35 mouse cellular contexts compared by ENCODE assay signal in the genomic region with DNA sequence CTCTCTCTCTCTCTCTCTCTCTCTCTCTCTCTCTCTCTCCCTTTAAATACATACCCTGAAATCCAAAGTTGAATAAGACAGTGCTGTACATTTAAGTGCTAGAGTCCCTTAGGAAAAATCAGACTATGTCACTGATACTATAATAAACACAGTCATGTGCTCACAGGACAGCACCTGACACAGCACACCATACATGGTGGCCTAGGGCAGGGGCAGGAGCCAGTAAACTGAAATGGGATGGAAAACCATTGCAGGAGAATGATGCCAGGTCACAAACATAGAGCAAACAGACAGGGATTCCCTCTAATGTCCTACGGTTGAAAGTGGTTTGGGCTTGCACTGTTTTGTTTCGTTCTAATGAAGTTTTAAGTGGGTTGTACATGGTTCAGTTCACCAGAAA.
"Had no signal": no experiment of that assay in that cellular context is flagged by ENCODE, and none has a peak within 500 bp of the region (broad histone marks: within the 10 kb centered on the region; RNA-seq: fewer than 3 reads in every experiment).

No protein-coding gene starts in this region.

- H3K27me3 ChIP-seq: heart, embryonic 13.5 days; heart, embryonic 15.5 days; hindbrain, embryonic 12.5 days; hindbrain, embryonic 15.5 days; intestine, embryonic 15.5 days; kidney, embryonic 15.5 days had no signal

- DNase-seq: heart, postnatal 10 days; heart, postnatal 14 days; heart, postnatal 36 days; heart, postnatal 4 days; kidney, adult 11 months; kidney, adult 18-20 months; kidney, adult 2 months; kidney, adult 8-10 months; kidney, adult 9 months; kidney, postnatal 10 days; kidney, postnatal 14 days; kidney, postnatal 25 days; kidney, postnatal 36 days; kidney, postnatal 4 days; layer of hippocampus, adult 9-11 months; layer of hippocampus, postnatal 36 days had no signal

- H3K27ac ChIP-seq: heart, embryonic 10.5 days; heart, embryonic 13.5 days; heart, embryonic 15.5 days; hindbrain, embryonic 10.5 days; hindbrain, embryonic 12.5 days; hindbrain, embryonic 13.5 days; hindbrain, embryonic 14.5 days; hindbrain, embryonic 15.5 days; hindbrain, postnatal 0 days; intestine, embryonic 15.5 days; kidney, embryonic 15.5 days; kidney, postnatal 0 days; layer of hippocampus, adult 2 months; left cerebral cortex, adult 2 months had no signal

- H3K4me3 ChIP-seq: heart, embryonic 10.5 days; heart, embryonic 13.5 days; heart, embryonic 15.5 days; hindbrain, embryonic 10.5 days; hindbrain, embryonic 12.5 days; hindbrain, embryonic 13.5 days; hindbrain, embryonic 15.5 days; intestine, embryonic 15.5 days; kidney, embryonic 15.5 days; layer of hippocampus, adult 2 months; left cerebral cortex, adult 2 months had no signal

- H3K4me1 ChIP-seq: heart, embryonic 10.5 days; hindbrain, embryonic 15.5 days; intestine, embryonic 15.5 days; kidney, embryonic 15.5 days had no signal

- H3K9ac ChIP-seq: heart, embryonic 13.5 days; heart, embryonic 15.5 days; hindbrain, embryonic 12.5 days; hindbrain, embryonic 13.5 days; hindbrain, embryonic 14.5 days; hindbrain, embryonic 15.5 days; intestine, embryonic 15.5 days; kidney, embryonic 15.5 days had no signal

- ATAC-seq: hindbrain, embryonic 16.5 days; hindbrain, postnatal 0 days; inflammation-experienced regulatory T-cells, adult 6 months; intestine, embryonic 15.5 days; intestine, embryonic 16.5 days; intestine, postnatal 0 days had no signal

- H3K4me2 ChIP-seq: heart, embryonic 11.5 days; heart, embryonic 13.5 days; heart, embryonic 15.5 days; hindbrain, embryonic 12.5 days; hindbrain, embryonic 13.5 days; hindbrain, embryonic 14.5 days; hindbrain, embryonic 15.5 days; intestine, embryonic 15.5 days; kidney, embryonic 15.5 days had no signal

- H3K36me3 ChIP-seq: heart, embryonic 10.5 days; heart, embryonic 13.5 days; heart, embryonic 15.5 days; hindbrain, embryonic 10.5 days; hindbrain, embryonic 12.5 days; hindbrain, embryonic 13.5 days; hindbrain, embryonic 15.5 days; intestine, embryonic 15.5 days; kidney, embryonic 15.5 days had no signal

- H3K9me3 ChIP-seq: heart, embryonic 10.5 days; heart, embryonic 13.5 days; heart, embryonic 15.5 days; hindbrain, embryonic 10.5 days; hindbrain, embryonic 12.5 days; hindbrain, embryonic 13.5 days; hindbrain, embryonic 15.5 days; intestine, embryonic 15.5 days; kidney, embryonic 15.5 days had no signal
